Mouse (Mus musculus): ENCODE data around the gene Gm17617.

DNA sequence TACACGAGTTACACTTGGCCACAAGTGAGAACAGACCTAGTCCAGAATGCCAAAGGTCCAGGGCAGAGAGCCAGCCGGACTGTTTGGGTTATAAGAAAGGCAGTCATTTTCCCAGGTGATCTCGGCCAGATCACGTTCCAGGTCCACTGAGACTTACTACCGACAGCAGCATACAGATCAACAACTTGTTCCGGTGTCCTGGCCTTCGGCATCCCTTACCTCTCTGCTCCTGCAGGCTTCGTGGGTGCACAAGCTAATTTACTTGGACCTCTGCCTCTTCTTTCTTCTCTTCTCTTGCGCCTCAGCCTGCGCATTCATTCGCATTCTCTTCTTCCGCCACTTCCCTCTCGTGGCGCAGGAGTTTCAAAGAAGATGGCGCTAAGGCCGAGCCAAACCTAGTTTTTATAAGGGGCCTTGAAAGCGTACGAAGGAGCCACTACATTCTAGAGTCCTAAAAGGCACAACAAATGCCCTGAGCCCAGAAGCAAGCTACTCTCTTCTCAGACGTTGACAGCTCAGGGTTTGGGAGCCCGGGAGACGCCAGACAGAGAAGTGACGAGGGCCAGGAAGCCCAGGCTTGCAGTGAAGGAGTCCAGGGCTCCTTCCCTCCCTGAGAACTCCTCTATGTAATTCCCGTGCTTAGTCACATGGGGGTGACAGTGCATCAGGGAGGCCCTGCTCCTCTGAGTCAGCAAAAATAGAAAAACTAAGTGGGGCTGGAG is 49.0 kb upstream of the Gm17617 start:
- TF ChIP-seq CTCF (IDR thresholded peaks at IDR 0.05; ENCODE audit: extremely low read depth, insufficient read depth, low read length) (peak; percentile 75), POLR2A (IDR thresholded peaks at IDR 0.05; ENCODE audit: extremely low read depth, insufficient read depth, low read length) (peak; percentile 64; the same call in 1 of the 2 replicates)

Measured in cortical plate, adult 2 months (tissue).